Mouse (Mus musculus): ENCODE results near the gene Tbc1d1.

DNA sequence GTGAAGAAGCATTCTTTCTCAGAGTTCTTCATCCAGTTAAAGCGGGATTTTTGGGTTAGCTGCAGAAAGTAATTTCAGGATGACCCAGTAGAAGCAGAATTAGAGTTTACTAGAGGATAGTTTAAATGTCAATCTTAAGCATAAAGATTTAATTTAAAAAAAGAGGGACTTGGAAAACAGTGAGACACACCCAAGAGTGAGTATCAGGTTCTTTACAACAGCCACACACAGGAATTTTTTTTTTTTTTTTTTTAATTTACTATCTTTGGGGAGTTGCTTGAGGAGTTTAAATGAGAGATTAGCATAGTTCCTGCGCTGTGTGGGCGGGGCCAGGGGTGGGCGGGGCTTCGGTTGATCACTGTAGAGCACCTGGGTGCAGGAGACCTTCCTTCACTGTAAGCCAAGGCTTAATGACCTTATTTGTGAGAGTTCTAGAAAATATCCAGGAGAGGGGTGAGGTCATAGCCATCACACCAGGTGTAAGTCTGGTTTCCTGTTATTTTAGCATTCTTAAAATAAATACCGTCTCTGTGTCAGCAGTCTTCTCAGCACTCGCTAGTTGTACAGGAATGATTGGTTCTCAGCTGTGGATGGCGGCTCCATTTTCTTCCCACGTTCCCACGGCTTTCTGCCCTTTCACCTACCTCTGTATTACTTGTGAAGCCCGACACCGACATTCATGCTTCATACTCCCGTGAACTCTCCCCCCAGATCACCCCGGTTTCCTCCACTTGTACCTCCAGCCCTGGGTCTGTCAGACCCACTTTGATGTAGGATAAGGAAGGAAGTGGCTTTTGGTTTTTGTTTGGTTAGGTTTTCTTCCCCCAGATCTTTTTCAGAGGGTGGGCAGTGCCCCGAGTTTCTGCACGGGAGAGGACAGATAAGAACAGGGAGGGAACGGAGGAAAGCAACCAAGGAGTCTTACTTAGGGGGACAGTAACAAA is 6.6 kb upstream of the Tbc1d1 start:
- TF ChIP-seq CTCF (IDR thresholded peaks at IDR 0.05; ENCODE audit: low read depth, low read length) (no peak), POLR2A (IDR thresholded peaks at IDR 0.05; ENCODE audit: borderline replicate concordance, low read depth, low read length) (no peak)
